ENCODE assay signal across 19 mouse cellular contexts in genomic region chr13:93070406-93070805, GRCm38 (mm10).
DNase-seq lines count a peak whose midpoint lies in the region; ATAC-seq lines count a peak whose summit lies in the region.
"Had no signal": no experiment of that assay in that cellular context is flagged by ENCODE, and none has a peak within 500 bp of the region (broad histone marks: within the 10 kb centered on the region; RNA-seq: fewer than 3 reads in every experiment).

No protein-coding gene starts in this region.

- H3K27ac ChIP-seq in midbrain, embryonic 11.5 days (ENCODE audit: low read depth, low read length) = no peak overlapping the region
- no peak overlapping the region for H3K27ac ChIP-seq in midbrain, embryonic 16.5 days (ENCODE audit: low read length)
- H3K27ac ChIP-seq in kidney, embryonic 14.5 days (ENCODE audit: low read depth, low read length) = no peak overlapping the region
- H3K27ac ChIP-seq: embryonic facial prominence, embryonic 13.5 days; limb, embryonic 10.5 days; lung, embryonic 15.5 days had no signal

- peak; percentile 33 for DNase-seq in embryo, embryonic 10 days (ENCODE audit: low spot score)
- no peak for DNase-seq in embryo, embryonic 9.5 days (ENCODE audit: extremely low spot score)
- peak; percentile 77 for DNase-seq in midbrain, embryonic 11.5 days (ENCODE audit: low spot score, missing footprints)
- peak; percentile 54 for DNase-seq in embryo, embryonic 10.5 days (ENCODE audit: low spot score)
- DNase-seq in mesoderm, embryonic 11.5 days (ENCODE audit: low read depth, low spot score) = peak; percentile 30
- no peak for DNase-seq in lung, adult 18-20 months
- DNase-seq: cerebellum, adult 9-11 months; gastrocnemius, postnatal 14 days; heart, postnatal 10 days; kidney, adult 9 months; right cerebral cortex, adult 18-20 months had no signal

- ATAC-seq in midbrain, embryonic 11.5 days (ENCODE audit: low FRiP score) = no peak
- ATAC-seq in midbrain, embryonic 16.5 days = no peak
- no peak for ATAC-seq in kidney, embryonic 14.5 days (ENCODE audit: low FRiP score, low TSS enrichment)
- ATAC-seq: inflammation-experienced regulatory T-cells, adult 6 months had no signal

- H3K4me1 ChIP-seq in midbrain, embryonic 11.5 days (ENCODE audit: control insufficient read depth, insufficient read depth, low read length) = 0 out of 2 replicates have a peak, but pooled peaks cover 2% of the 10 kb centered on the region
- peaks cover 19% of the 10 kb centered on the region for H3K4me1 ChIP-seq in midbrain, embryonic 16.5 days (ENCODE audit: control insufficient read depth, insufficient read depth, low read length)
- H3K4me1 ChIP-seq in kidney, embryonic 14.5 days (ENCODE audit: control insufficient read depth, insufficient read depth, low read length) = 0 out of 2 replicates have a peak, but pooled peaks cover 3% of the 10 kb centered on the region

- H3K9me3 ChIP-seq in midbrain, embryonic 11.5 days (ENCODE audit: control insufficient read depth, low read length) = no peaks in the 10 kb centered on the region
- no peaks in the 10 kb centered on the region for H3K9me3 ChIP-seq in midbrain, embryonic 16.5 days (replicated peaks; ENCODE audit: control insufficient read depth, low read length, poor library complexity, severe bottlenecking)
- no peaks in the 10 kb centered on the region for H3K9me3 ChIP-seq in kidney, embryonic 14.5 days (ENCODE audit: control insufficient read depth, low read length)
- H3K9me3 ChIP-seq: embryonic facial prominence, embryonic 13.5 days; limb, embryonic 10.5 days; lung, embryonic 15.5 days had no signal

- no peak overlapping the region for H3K4me2 ChIP-seq in midbrain, embryonic 11.5 days
- H3K4me2 ChIP-seq in midbrain, embryonic 16.5 days (ENCODE audit: low read length) = no peak overlapping the region
- H3K4me2 ChIP-seq in kidney, embryonic 14.5 days (replicated peaks; ENCODE audit: low read depth, low read length) = no peak overlapping the region
- H3K4me2 ChIP-seq: embryonic facial prominence, embryonic 13.5 days; liver, embryonic 11.5 days; lung, embryonic 15.5 days had no signal

- no peaks in the 10 kb centered on the region for H3K27me3 ChIP-seq in midbrain, embryonic 11.5 days (ENCODE audit: control insufficient read depth, insufficient read depth, low read length)
- no peaks in the 10 kb centered on the region for H3K27me3 ChIP-seq in midbrain, embryonic 16.5 days (ENCODE audit: control insufficient read depth, insufficient read depth, low read depth, low read length)
- H3K27me3 ChIP-seq in kidney, embryonic 14.5 days (ENCODE audit: control insufficient read depth, insufficient read depth, low read length) = no peaks in the 10 kb centered on the region
- H3K27me3 ChIP-seq: CH12.LX; embryonic facial prominence, embryonic 13.5 days; lung, embryonic 15.5 days had no signal

- no peak overlapping the region for H3K9ac ChIP-seq in midbrain, embryonic 11.5 days (ENCODE audit: low read length)
- H3K9ac ChIP-seq in midbrain, embryonic 16.5 days (ENCODE audit: low read depth, low read length) = no peak overlapping the region
- H3K9ac ChIP-seq in kidney, embryonic 14.5 days (ENCODE audit: low read depth, low read length) = no peak overlapping the region
- H3K9ac ChIP-seq: embryonic facial prominence, embryonic 13.5 days; lung, embryonic 15.5 days had no signal

- no peak overlapping the region for H3K4me3 ChIP-seq in midbrain, embryonic 11.5 days (ENCODE audit: low read depth, low read length)
- H3K4me3 ChIP-seq in midbrain, embryonic 16.5 days (ENCODE audit: low read depth, low read length) = no peak overlapping the region
- no peak overlapping the region for H3K4me3 ChIP-seq in kidney, embryonic 14.5 days (ENCODE audit: low read length)
- H3K4me3 ChIP-seq: embryonic facial prominence, embryonic 13.5 days; limb, embryonic 10.5 days; lung, embryonic 15.5 days had no signal

- no peaks in the 10 kb centered on the region for H3K36me3 ChIP-seq in midbrain, embryonic 11.5 days (ENCODE audit: control insufficient read depth, insufficient read depth, low read length)
- no peaks in the 10 kb centered on the region for H3K36me3 ChIP-seq in midbrain, embryonic 16.5 days (ENCODE audit: control insufficient read depth, insufficient read depth, low read length)
- H3K36me3 ChIP-seq in kidney, embryonic 14.5 days (ENCODE audit: control insufficient read depth, insufficient read depth, low read length) = no peaks in the 10 kb centered on the region
- H3K36me3 ChIP-seq: embryonic facial prominence, embryonic 13.5 days; limb, embryonic 10.5 days; lung, embryonic 15.5 days had no signal

- 67% methylated on average over 8 of the region's 8 CpGs for WGBS in midbrain, embryonic 11.5 days
- whole genome bisulfite sequencing in midbrain, embryonic 16.5 days = 41% methylated on average over 8 of the region's 8 CpGs
- WGBS in kidney, embryonic 14.5 days = 56% methylated on average over 8 of the region's 8 CpGs

Comparison
In these comparisons a context has a peak if more than half of its experiments do, and no peak if none do; other contexts are left out.
1. DNase-seq: peak in embryo, embryonic 10 days (single experiment), midbrain, embryonic 11.5 days (single experiment), embryo, embryonic 10.5 days (single experiment) and mesoderm, embryonic 11.5 days (single experiment); none in embryo, embryonic 9.5 days (single experiment) and lung, adult 18-20 months (0 of 2).